Mouse (Mus musculus) heart, adult 11 months (tissue): ENCODE measurements around the gene Palld.

Source experiments
- DNase-seq: peaks from one replicate; pipeline ENCODE4 v3.0.0; 2022

Gene Palld

DNA sequence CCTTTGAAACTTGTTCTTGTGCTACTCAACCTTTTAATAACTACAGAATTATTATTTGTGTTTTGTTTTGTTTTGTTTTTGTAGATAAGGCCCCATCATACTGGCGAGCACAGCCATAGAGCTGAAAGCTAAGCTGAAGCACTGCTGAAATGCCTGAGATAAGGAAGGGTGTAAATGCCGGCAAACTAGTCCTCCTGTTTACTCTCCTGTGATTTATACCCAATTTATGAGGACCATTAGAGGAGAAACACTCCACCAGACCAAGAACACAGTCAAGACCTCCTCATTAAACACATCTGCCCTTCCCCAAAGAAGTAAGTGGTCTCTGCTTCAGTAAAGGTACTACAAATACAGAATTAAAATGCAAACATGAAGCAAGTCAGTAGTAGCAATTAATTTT is 219.6 kb downstream of the Palld start:
- no peak for DNase-seq

- DNase-seq = peak; percentile 95
Measured at GRCm38 (mm10) chr8:61681217-61681616, 221.3 kb downstream of the Palld start.

- DNase-seq = peak; percentile 95
Measured at GRCm38 (mm10) chr8:61677227-61677626, 225.3 kb downstream of the Palld start.

GRCm38 (mm10) chr8:61671151-61671550 is 231.3 kb downstream of the Palld start:
- peak; percentile 74 for DNase-seq

DNA sequence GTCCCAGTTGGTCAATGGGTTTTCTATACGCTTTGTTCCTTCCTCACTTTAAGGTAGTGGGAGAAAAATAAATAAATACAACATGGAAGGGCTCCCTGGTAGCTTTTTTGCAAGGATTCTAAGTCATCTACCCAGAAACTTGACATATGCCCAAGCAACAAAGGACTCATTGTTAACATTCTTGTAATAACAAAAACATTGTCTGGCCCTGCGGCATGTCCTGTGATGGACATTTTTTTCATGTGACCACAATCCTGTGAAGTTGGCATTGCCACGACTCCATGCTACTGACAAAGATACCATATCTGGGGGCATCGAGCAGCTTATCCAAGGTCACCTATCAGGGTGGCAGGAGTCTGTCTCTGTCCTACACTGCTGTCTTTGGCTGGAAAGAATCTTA is 232.1 kb downstream of the Palld start:
- peak; percentile 71 for DNase-seq

DNA sequence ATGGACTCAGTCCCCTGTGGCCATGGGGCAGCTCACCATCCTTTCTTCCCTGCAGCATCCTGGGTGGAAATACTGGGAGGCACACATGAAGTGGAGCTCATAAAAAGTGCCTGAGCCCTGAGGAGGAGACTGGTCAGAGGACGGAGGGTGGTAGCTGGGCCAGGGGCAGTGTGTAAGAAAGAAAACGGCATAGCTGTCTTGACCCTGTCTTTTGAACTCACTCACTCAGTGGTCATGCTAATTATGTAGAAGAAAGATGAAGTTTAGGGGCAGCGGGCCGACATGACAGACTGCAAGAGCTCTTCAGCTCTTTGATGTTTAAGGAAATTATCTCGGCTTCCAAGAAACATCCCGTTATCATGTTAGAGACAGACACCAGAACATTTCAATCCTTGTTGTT is 235.6 kb downstream of the Palld start:
- DNase-seq = peak; percentile 84

GRCm38 (mm10) chr8:61665021-61665420 is 237.5 kb downstream of the Palld start:
- DNase-seq = peak; percentile 94

- DNase-seq = no peak
Measured at GRCm38 (mm10) chr8:61664162-61664561, 238.3 kb downstream of the Palld start.

GRCm38 (mm10) chr8:61662829-61663228 is 239.7 kb downstream of the Palld start:
- peak; percentile 42 for DNase-seq

- DNase-seq = peak; percentile 67
Measured at GRCm38 (mm10) chr8:61661611-61662010, 240.9 kb downstream of the Palld start.

- DNase-seq = peak; percentile 41
Measured at GRCm38 (mm10) chr8:61660961-61661360, 241.5 kb downstream of the Palld start.

DNA sequence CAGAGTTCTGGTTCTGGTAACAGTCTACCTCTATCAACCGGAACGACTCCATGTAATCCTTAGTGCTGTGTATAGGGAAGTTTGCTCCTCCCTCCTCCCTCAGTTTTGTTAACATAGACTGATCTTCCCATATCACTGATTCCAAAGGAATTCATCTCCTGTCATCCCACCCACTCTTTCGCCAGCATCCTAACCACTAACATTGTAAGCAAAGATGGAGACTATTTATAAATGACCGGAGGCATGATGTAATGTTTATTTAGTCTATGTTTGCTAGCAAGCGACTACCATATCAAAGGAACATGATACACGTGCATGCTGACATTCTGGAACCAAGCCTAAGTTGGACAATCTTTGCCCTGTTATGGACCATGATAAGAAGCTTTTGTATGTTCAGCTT is 250.5 kb downstream of the Palld start:
- DNase-seq = peak; percentile 34

DNA sequence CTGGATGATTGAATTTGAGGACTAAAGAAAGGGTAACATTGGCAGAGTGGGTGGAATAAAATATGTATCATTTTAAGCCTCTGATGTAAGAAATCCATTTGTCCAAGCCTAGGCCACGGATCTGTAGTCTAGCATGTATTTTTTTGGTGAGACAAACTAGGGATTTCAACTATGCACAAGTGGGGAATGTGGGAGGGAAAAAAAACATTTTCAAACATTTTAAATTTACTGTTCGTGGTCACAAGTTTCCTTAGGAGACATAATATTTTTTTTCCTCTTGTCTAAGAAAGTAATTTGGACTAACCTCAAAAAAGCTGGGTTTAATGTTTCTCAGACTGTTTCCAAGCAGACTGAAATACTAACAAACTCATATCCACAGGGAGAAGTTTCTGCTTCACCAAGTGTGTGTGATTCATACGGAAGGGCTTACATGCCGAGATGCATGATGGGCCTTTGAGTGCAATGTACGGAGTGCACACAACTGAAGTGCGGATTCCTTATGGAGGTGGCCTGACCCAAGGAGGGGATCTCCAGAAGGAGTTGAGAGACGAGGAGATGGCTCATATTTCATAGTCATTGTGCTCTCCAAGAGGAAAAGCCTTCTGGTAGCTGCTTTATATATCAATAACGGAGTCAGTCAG is 256.2 kb downstream of the Palld start:
- peak; percentile 82 for DNase-seq

- DNase-seq = peak; percentile 88
Measured at GRCm38 (mm10) chr8:61645642-61646041, 256.8 kb downstream of the Palld start.

- DNase-seq = peak; percentile 76
Measured at GRCm38 (mm10) chr8:61643215-61643614, 259.3 kb downstream of the Palld start.

DNA sequence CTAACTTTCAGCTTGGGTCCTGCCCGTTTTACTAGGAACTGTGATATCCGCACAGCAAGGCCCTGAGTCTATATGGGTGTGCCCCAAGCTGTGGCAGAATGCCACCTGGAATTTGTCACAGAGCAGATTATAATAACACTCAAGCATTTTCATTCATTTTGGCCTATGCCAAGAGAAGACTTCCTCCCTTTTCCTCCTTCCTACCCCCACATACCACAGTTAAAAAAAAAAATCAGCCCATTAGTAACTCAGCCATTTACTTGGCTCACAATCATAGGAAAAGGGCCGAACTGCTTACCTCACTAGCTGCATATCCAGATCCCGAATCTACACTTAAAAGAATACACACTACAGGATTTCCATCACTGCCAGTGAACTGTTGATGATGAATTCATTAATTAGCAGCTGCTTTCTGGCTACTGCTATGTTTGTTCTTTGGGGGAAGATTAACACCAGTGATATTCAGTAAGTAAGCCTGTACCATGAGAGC is 260.1 kb downstream of the Palld start:
- DNase-seq = peak; percentile 96

DNA sequence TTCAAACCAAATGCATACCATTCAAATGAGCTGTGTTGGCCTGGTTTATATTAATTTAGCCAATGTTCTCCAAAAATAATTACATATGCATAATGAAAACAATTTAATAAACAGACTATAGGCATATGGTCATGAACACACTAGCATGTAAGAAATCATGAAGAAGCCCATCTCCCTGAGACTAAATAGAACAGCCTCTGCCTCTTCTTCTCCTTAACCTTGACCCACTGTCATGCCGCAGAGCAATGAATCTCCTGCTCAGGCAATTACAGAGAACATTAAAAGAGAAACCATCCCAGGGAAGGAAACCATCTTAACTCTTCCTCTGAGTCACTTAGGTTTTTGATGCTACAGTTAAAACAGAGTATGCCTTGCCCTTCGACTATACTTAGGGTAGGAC is 262.9 kb downstream of the Palld start:
- DNase-seq = peak; percentile 1

- DNase-seq = peak; percentile 64
Measured at GRCm38 (mm10) chr8:61639008-61639407, 263.5 kb downstream of the Palld start.

GRCm38 (mm10) chr8:61637736-61638135 is 264.8 kb downstream of the Palld start:
- DNase-seq = peak; percentile 84

- DNase-seq = peak; percentile 69
Measured at GRCm38 (mm10) chr8:61634811-61635210, 267.7 kb downstream of the Palld start.

- DNase-seq = peak; percentile 24
Measured at GRCm38 (mm10) chr8:61632331-61632730, 270.2 kb downstream of the Palld start.

- DNase-seq = no peak
Measured at GRCm38 (mm10) chr8:61629631-61629968, 272.9 kb downstream of the Palld start.

DNA sequence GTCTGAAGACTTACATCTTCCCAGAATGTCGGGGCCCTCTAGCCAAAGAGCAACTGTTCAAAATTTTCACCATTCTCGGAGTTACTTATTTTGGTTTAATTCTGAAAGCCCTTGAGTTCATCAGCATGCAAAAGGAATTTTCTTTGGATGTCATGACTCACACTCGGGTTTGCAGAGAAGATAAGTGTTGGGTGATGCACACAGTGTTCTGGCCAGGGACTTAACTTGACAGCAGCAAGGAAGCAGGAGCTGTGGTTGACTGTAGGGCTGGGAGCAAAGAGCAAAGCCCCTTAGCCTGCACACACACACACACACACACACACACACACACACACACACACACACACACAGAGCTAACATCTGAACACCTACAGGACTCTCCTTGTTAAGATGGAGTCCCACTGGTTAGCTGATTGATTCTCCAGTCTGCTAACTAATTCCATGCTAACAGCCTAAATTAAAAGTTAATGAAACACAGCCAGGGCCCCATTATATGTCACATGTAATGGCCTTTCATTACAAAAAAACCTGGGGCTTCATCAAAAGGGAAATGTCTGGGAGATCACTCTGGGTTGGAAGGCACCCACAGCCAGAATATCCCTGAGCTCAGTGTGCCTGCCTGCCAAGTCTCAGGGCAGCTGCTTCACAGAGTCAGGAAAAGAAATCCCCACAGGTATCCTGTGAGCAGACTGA is 273.4 kb downstream of the Palld start:
- DNase-seq = peak; percentile 91

DNA sequence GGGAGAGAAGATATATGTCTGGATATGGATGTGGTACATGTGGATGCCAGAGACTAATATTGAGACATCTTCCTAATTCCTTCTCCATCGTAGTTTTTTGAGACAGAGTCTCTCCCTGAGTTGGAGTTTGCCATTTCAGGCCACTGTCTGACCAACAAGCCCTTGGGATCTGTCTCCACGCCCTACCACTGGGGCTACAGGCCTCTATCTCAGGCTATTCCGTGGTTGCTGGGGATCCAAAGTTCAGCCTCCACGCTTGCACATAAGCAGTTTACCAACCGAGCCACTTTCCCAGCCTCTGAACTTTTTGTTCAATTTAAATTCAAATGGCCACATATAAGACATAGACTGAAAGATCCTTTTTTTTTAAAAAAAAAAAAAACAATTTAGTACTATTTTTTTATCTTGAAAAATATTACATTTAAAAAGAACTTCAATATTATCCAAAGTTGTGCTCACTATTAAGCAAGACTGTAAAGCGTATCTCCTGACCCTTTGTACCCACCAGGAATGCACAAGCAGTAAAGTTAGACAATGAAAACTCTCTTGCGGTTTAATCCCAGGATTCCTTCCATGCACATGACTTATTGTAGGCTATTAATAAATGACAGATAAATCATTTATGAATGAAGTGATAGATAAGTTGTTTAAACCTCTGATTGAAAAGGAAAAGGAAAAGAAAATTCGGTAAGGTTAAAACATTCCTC is 276.1 kb downstream of the Palld start:
- DNase-seq = peak; percentile 18
